Mouse (Mus musculus) bone marrow, adult 2 months (tissue): Measurements from ENCODE around the gene Tomm34.

ENCODE experiments used
- CTCF ChIP-seq: fragments of 200-500 bp; IDR thresholded peaks from 2 replicates; pipeline ENCODE4 v1.5.1; 2011; ENCODE audit warnings: low read length, control low read depth; ENCODE audit not compliant: control insufficient read depth, insufficient read depth
- POLR2A ChIP-seq: fragments of 200-500 bp; IDR thresholded peaks from 2 replicates; pipeline ENCODE4 v1.6.1; 2011; ENCODE audit warnings: low read depth, mild to moderate bottlenecking, control low read depth, low read length, borderline replicate concordance; ENCODE audit not compliant: control insufficient read depth

GRCm38 (mm10) chr2:164031147-164031546, 39.8 kb downstream of the Tomm34 start:
- TF ChIP-seq CTCF (no peak), POLR2A (no peak)
